13 mouse cellular contexts compared by ENCODE assay signal in the genomic region with DNA sequence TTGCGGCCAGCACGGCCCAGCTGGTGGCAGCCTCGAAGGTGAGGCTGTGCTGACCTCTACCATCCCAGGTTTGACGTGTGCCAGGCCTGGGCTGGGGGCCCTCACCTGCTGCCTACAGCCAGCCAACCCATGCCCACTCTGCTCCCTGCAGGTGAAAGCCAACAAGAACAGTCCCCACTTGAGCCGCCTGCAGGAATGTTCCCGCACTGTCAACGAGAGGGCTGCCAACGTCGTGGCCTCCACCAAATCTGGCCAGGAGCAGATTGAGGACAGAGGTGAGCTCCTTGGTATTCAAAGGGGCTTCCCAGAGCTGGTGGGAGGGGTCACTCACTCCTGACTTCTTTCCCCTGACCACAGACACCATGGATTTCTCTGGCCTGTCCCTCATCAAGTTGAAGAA. TPM values are rescaled to one million over a fixed set of nuclear protein-coding genes. Genes with fewer than 3 reads are reported as not detected.
A peak's percentile ranks its signal among the peaks of the same experiment; 100 is the strongest.
DNase-seq lines count a peak whose midpoint lies in the region; ATAC-seq lines count a peak whose summit lies in the region.
"Had no signal": no experiment of that assay in that cellular context is flagged by ENCODE, and none has a peak within 500 bp of the region (broad histone marks: within the 10 kb centered on the region; RNA-seq: fewer than 3 reads in every experiment).

No protein-coding gene starts in this region.

- H3K27ac ChIP-seq in heart, embryonic 13.5 days (replicated peaks), result no peak overlapping the region
- H3K27ac ChIP-seq in lung, embryonic 16.5 days (ENCODE audit: low read length), result no peak overlapping the region
- no peak overlapping the region for H3K27ac ChIP-seq in hindbrain, embryonic 12.5 days
- H3K27ac ChIP-seq in midbrain, embryonic 13.5 days, result peak overlapping the region; percentile 58; the same call in 1 of the 2 replicates
- H3K27ac ChIP-seq: liver, embryonic 15.5 days; macrophage; stomach, embryonic 15.5 days had no signal

- H3K36me3 ChIP-seq in heart, embryonic 13.5 days, result peaks cover 33% of the 10 kb centered on the region
- H3K36me3 ChIP-seq in lung, embryonic 16.5 days (ENCODE audit: control insufficient read depth, insufficient read depth, low read length), result peaks cover 14% of the 10 kb centered on the region
- H3K36me3 ChIP-seq in hindbrain, embryonic 12.5 days, result peaks cover 30% of the 10 kb centered on the region
- peaks cover 31% of the 10 kb centered on the region for H3K36me3 ChIP-seq in midbrain, embryonic 13.5 days

- no peak for DNase-seq in heart, postnatal 36 days
- no peak for DNase-seq in lung, adult 18-20 months
- no peak for DNase-seq in Muller cell, postnatal 12 days (ENCODE audit: inconsistent ontology term)

- 40% methylated on average over 9 of the region's 9 CpGs for WGBS in heart, embryonic 13.5 days
- WGBS in lung, embryonic 16.5 days, result 40% methylated on average over 9 of the region's 9 CpGs
- 67% methylated on average over 9 of the region's 9 CpGs for WGBS in hindbrain, embryonic 12.5 days
- WGBS in midbrain, embryonic 13.5 days, result 62% methylated on average over 9 of the region's 9 CpGs

- H3K9ac ChIP-seq in heart, embryonic 13.5 days, result peak overlapping the region; percentile 11
- no peak overlapping the region for H3K9ac ChIP-seq in lung, embryonic 16.5 days (ENCODE audit: low read length)
- no peak overlapping the region for H3K9ac ChIP-seq in hindbrain, embryonic 12.5 days
- peak overlapping the region; percentile 33; the same call in 1 of the 2 replicates for H3K9ac ChIP-seq in midbrain, embryonic 13.5 days (replicated peaks)
- H3K9ac ChIP-seq: liver, embryonic 15.5 days; stomach, embryonic 15.5 days had no signal

- no peaks in the 10 kb centered on the region for H3K27me3 ChIP-seq in heart, embryonic 13.5 days (replicated peaks)
- H3K27me3 ChIP-seq in lung, embryonic 16.5 days (ENCODE audit: control insufficient read depth, insufficient read depth, low read depth, low read length), result no peaks in the 10 kb centered on the region
- H3K27me3 ChIP-seq in hindbrain, embryonic 12.5 days, result no peaks in the 10 kb centered on the region
- no peaks in the 10 kb centered on the region for H3K27me3 ChIP-seq in midbrain, embryonic 13.5 days
- H3K27me3 ChIP-seq: liver, embryonic 15.5 days; stomach, embryonic 15.5 days had no signal

- peaks cover 21% of the 10 kb centered on the region for H3K4me1 ChIP-seq in heart, embryonic 13.5 days
- no peaks in the 10 kb centered on the region for H3K4me1 ChIP-seq in lung, embryonic 16.5 days (replicated peaks; ENCODE audit: control insufficient read depth, insufficient read depth, low read length)
- peaks cover 29% of the 10 kb centered on the region for H3K4me1 ChIP-seq in hindbrain, embryonic 12.5 days
- H3K4me1 ChIP-seq in midbrain, embryonic 13.5 days (replicated peaks), result peaks cover 24% of the 10 kb centered on the region

- H3K4me3 ChIP-seq in heart, embryonic 13.5 days, result no peak overlapping the region
- H3K4me3 ChIP-seq in lung, embryonic 16.5 days (ENCODE audit: low read length), result no peak overlapping the region
- no peak overlapping the region for H3K4me3 ChIP-seq in hindbrain, embryonic 12.5 days
- no peak overlapping the region for H3K4me3 ChIP-seq in midbrain, embryonic 13.5 days (replicated peaks)
- H3K4me3 ChIP-seq: erythroblast, embryonic 14.5 days; liver, embryonic 15.5 days; stomach, embryonic 15.5 days had no signal

- no peak overlapping the region for H3K4me2 ChIP-seq in heart, embryonic 13.5 days
- H3K4me2 ChIP-seq in lung, embryonic 16.5 days (ENCODE audit: low read depth, low read length), result no peak overlapping the region
- no peak overlapping the region for H3K4me2 ChIP-seq in hindbrain, embryonic 12.5 days (replicated peaks)
- no peak overlapping the region for H3K4me2 ChIP-seq in midbrain, embryonic 13.5 days (replicated peaks)
- H3K4me2 ChIP-seq: liver, embryonic 15.5 days; stomach, embryonic 15.5 days had no signal

- no peaks in the 10 kb centered on the region for H3K9me3 ChIP-seq in heart, embryonic 13.5 days
- no peaks in the 10 kb centered on the region for H3K9me3 ChIP-seq in lung, embryonic 16.5 days (ENCODE audit: control insufficient read depth, low read length)
- no peaks in the 10 kb centered on the region for H3K9me3 ChIP-seq in hindbrain, embryonic 12.5 days (replicated peaks)
- H3K9me3 ChIP-seq in midbrain, embryonic 13.5 days, result no peaks in the 10 kb centered on the region
- H3K9me3 ChIP-seq: G1E; liver, embryonic 15.5 days; stomach, embryonic 15.5 days had no signal

- no peak for ATAC-seq in heart, embryonic 13.5 days (ENCODE audit: extremely low read depth, insufficient number of reproducible peaks, low FRiP score, low TSS enrichment)
- ATAC-seq in lung, embryonic 16.5 days (ENCODE audit: low read depth), result peak; percentile 6; the same call in 1 of the 2 replicates
- peak; percentile 13; the same call in 1 of the 2 replicates for ATAC-seq in hindbrain, embryonic 12.5 days (ENCODE audit: low FRiP score)
- ATAC-seq in midbrain, embryonic 13.5 days, result peak; percentile 34
- ATAC-seq: intestine, postnatal 0 days had no signal

- intact Hi-C loops in heart, postnatal 36 days (cut with DNase I), result loop anchor here (1.0 kb wide), 1 partner anchor 83 kb away; no protein-coding TSS in a partner anchor

RNA-seq across cellular contexts. Expression of gene Hip1r, which starts 27.8 kb away (rescaled TPM):
- 4.7 and 5.6 TPM in 2 replicates for polyA plus RNA-seq in heart, embryonic 13.5 days (2015; fragmentation: Nextera tagmentation; extraction: Ambion mirVana)
- total RNA-seq in heart, postnatal 36 days (2021), result 10 to 100 TPM in 1 of 2 experiments, 1 to 10 TPM in 1; 8.6 to 17.0 TPM
- 13.8 and 14.5 TPM in 2 replicates for polyA plus RNA-seq in lung, embryonic 16.5 days (2015; fragmentation: Nextera tagmentation; extraction: Ambion mirVana)
- polyA plus RNA-seq in hindbrain, embryonic 12.5 days (2016; fragmentation: Nextera tagmentation; extraction: Ambion mirVana), result 14.4 and 20.4 TPM in 2 replicates
- 19.0 and 20.1 TPM in 2 replicates for polyA plus RNA-seq in midbrain, embryonic 13.5 days (2015; fragmentation: Nextera tagmentation; extraction: Ambion mirVana)

RNA-seq across cellular contexts. Expression of gene Vps37b, which starts 30.8 kb away (rescaled TPM):
- 51.2 and 52.2 TPM in 2 replicates for polyA plus RNA-seq in heart, embryonic 13.5 days (2015; fragmentation: Nextera tagmentation; extraction: Ambion mirVana)
- total RNA-seq in heart, postnatal 36 days (2021), result 10 to 100 TPM; 19.6 to 25.0 TPM
- 39.2 and 41.6 TPM in 2 replicates for polyA plus RNA-seq in lung, embryonic 16.5 days (2015; fragmentation: Nextera tagmentation; extraction: Ambion mirVana)
- 70.8 and 78.6 TPM in 2 replicates for polyA plus RNA-seq in hindbrain, embryonic 12.5 days (2016; fragmentation: Nextera tagmentation; extraction: Ambion mirVana)
- polyA plus RNA-seq in midbrain, embryonic 13.5 days (2015; fragmentation: Nextera tagmentation; extraction: Ambion mirVana), result 71.5 and 79.3 TPM in 2 replicates

Comparison
In these comparisons a context has a peak if more than half of its experiments do, and no peak if none do; other contexts are left out.
1. H3K9ac ChIP-seq: peak in heart, embryonic 13.5 days (single experiment) and midbrain, embryonic 13.5 days (single experiment); none in lung, embryonic 16.5 days (single experiment) and hindbrain, embryonic 12.5 days (single experiment).